Mouse (Mus musculus) cerebellum, adult 2 months (tissue): ENCODE results near the gene Slit1. TPM values are rescaled to one million over a fixed set of nuclear protein-coding genes. Genes with fewer than 3 reads are reported as not detected.

Experiments
- DNase-seq, 2 experiments: peaks; one replicate each; pipeline ENCODE4 v3.0.0; 2021
- H3K27ac ChIP-seq: fragments of 200-500 bp; 2 replicates; pipeline ENCODE4 v1.5.1; 2012; ENCODE audit warnings: low read length, control low read depth, inconsistent platforms; ENCODE audit not compliant: insufficient read depth
- H3K27me3 ChIP-seq: fragments of 200-500 bp; 2 replicates; pipeline ENCODE4 v1.6.1; 2012; ENCODE audit warnings: inconsistent platforms, mild to moderate bottlenecking, low read length, moderate library complexity; ENCODE audit not compliant: control insufficient read depth, insufficient read depth
- H3K4me1 ChIP-seq: fragments of 200-500 bp; 2 replicates; pipeline ENCODE4 v1.6.1; 2011; ENCODE audit warnings: low read length; ENCODE audit not compliant: control insufficient read depth, insufficient read depth
- H3K4me3 ChIP-seq: fragments of 200-500 bp; replicated peaks from 2 replicates; pipeline ENCODE3; 2011; ENCODE audit warnings: mild to moderate bottlenecking, low read depth, low read length, control low read depth; ENCODE audit not compliant: insufficient read depth
- CTCF ChIP-seq: fragments of 200-500 bp; IDR thresholded peaks from 2 replicates; pipeline ENCODE4 v1.5.1; 2011; ENCODE audit warnings: low read depth, mild to moderate bottlenecking, control low read depth, low read length, moderate library complexity, borderline replicate concordance; ENCODE audit not compliant: insufficient read depth
- POLR2A ChIP-seq: fragments of 200-500 bp; IDR thresholded peaks from 2 replicates; pipeline ENCODE4 v1.6.1; 2011; ENCODE audit warnings: low read length, control low read depth, borderline replicate concordance; ENCODE audit not compliant: insufficient read depth
- WGBS: fragments of 180-500 bp; shearing (Covaris S2); methylation state at CpG from one replicate; pipeline ENCODE4 v1.1.7; 2018; 5-methylcytosine and 5-hydroxymethylcytosine counted together
- polyA plus RNA-seq: library from polyadenylated mRNA; depleted of rRNA; stranded (reverse); fragments of >200 nt; gene quantifications from 2 replicates; pipeline ENCODE4 v1.2.3, GENCODE M21; 2012

Slit1 gene
- polyA plus RNA-seq, 1 experiment = 4.9 TPM

- no peak for DNase-seq
- no peak overlapping the region for H3K27ac ChIP-seq
- H3K4me3 ChIP-seq = no peak overlapping the region
- TF ChIP-seq CTCF = no peak
- TF ChIP-seq POLR2A = no peak
- 17% methylated on average over 15 of the region's 15 CpGs for WGBS
- no peaks in the 10 kb centered on the region for H3K27me3 ChIP-seq
- peaks cover 5% of the 10 kb centered on the region for H3K4me1 ChIP-seq
Observed at GRCm38 (mm10) chr19:41679028-41679427, 64.4 kb downstream of the Slit1 start.

GRCm38 (mm10) chr19:41677575-41677974 is 65.9 kb downstream of the Slit1 start:
- DNase-seq = no peak
- no peak overlapping the region for H3K4me3 ChIP-seq
- H3K27ac ChIP-seq = no peak overlapping the region
- H3K4me1 ChIP-seq = peaks cover 5% of the 10 kb centered on the region
- no peak for TF ChIP-seq CTCF
- TF ChIP-seq POLR2A = no peak
- WGBS = 85% methylated on average over 4 of the region's 4 CpGs
- no peaks in the 10 kb centered on the region for H3K27me3 ChIP-seq

- Histone ChIP-seq H3K4me3 (no peak overlapping the region), H3K4me1 (peaks cover 5% of the 10 kb centered on the region), H3K27ac (no peak overlapping the region), H3K27me3 (no peaks in the 10 kb centered on the region)
- DNase-seq = no peak
- no peak for TF ChIP-seq POLR2A
- no peak for TF ChIP-seq CTCF
- WGBS = 11% methylated on average over 8 of the region's 8 CpGs
Observed at GRCm38 (mm10) chr19:41675583-41675982, 67.9 kb downstream of the Slit1 start.

GRCm38 (mm10) chr19:41674366-41674765 is 69.1 kb downstream of the Slit1 start:
- Histone ChIP-seq H3K4me1 (peaks cover 5% of the 10 kb centered on the region), H3K4me3 (no peak overlapping the region), H3K27ac (no peak overlapping the region), H3K27me3 (no peaks in the 10 kb centered on the region)
- DNase-seq = no peak
- WGBS = 83% methylated on average over 4 of the region's 4 CpGs
- TF ChIP-seq CTCF (no peak), POLR2A (no peak)

GRCm38 (mm10) chr19:41672836-41673235 is 70.6 kb downstream of the Slit1 start:
- WGBS = 81% methylated on average over 4 of the region's 4 CpGs
- H3K4me1 ChIP-seq = peaks cover 5% of the 10 kb centered on the region
- H3K4me3 ChIP-seq = no peak overlapping the region
- DNase-seq = no peak
- no peak overlapping the region for H3K27ac ChIP-seq
- TF ChIP-seq POLR2A (no peak), CTCF (no peak)
- H3K27me3 ChIP-seq = no peaks in the 10 kb centered on the region

GRCm38 (mm10) chr19:41670931-41671330 is 72.5 kb downstream of the Slit1 start:
- WGBS = 60% methylated on average over 7 of the region's 7 CpGs
- Histone ChIP-seq H3K27me3 (no peaks in the 10 kb centered on the region), H3K27ac (no peak overlapping the region), H3K4me3 (no peak overlapping the region), H3K4me1 (peaks cover under 1% of the 10 kb centered on the region)
- no peak for DNase-seq
- TF ChIP-seq POLR2A = no peak
- TF ChIP-seq CTCF = no peak

GRCm38 (mm10) chr19:41670473-41670872 is 73.0 kb downstream of the Slit1 start:
- no peak overlapping the region for H3K27ac ChIP-seq
- WGBS = 47% methylated on average over 5 of the region's 5 CpGs

GRCm38 (mm10) chr19:41669747-41670342 is 73.6 kb downstream of the Slit1 start:
- H3K27ac ChIP-seq = no peak overlapping the region
- no peak for DNase-seq
- H3K4me3 ChIP-seq = no peak overlapping the region
- WGBS = 27% methylated on average over 12 of the region's 12 CpGs
- TF ChIP-seq CTCF (no peak), POLR2A (no peak)
- no peaks in the 10 kb centered on the region for H3K4me1 ChIP-seq
- H3K27me3 ChIP-seq = no peaks in the 10 kb centered on the region

More at GRCm38 (mm10) chr19:41670473-41670872, 73.0 kb downstream of the Slit1 start:
- DNase-seq = no peak
- H3K4me1 ChIP-seq = no peaks in the 10 kb centered on the region
- TF ChIP-seq CTCF (no peak), POLR2A (no peak)
- H3K27me3 ChIP-seq = no peaks in the 10 kb centered on the region
- no peak overlapping the region for H3K4me3 ChIP-seq
